In the genomic region with DNA sequence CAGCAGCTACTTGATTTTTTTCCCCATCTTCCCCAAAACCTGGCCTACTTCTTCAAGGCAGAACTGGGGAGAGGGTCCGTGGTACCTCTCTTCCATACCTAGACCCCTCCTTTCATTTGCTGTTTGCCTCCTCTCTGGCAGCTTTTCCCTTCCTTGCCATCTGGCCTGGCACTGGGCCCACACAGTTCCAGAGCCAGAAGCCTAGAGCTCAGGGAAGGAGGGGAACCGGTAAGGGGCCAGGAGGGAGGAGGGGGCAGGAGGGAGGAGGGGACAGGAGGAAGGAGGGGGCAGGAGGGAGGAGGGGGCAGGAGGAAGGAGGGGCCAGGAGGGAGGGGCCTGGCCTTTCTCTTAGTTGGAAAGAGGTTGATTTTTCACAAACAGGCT, we compare ENCODE assay signal across 8 mouse cellular contexts. TPM values are rescaled to one million over a fixed set of nuclear protein-coding genes. Genes with fewer than 3 reads are reported as not detected.
A peak's percentile ranks its signal among the peaks of the same experiment; 100 is the strongest.
DNase-seq lines count a peak whose midpoint lies in the region; ATAC-seq and TF ChIP-seq lines count a peak whose summit lies in the region.

No protein-coding gene starts in this region.

- H3K4me3 ChIP-seq in liver, postnatal 0 days (ENCODE audit: low read depth, low read length): peak overlapping the region; percentile 38; the same call in 1 of the 2 replicates

- peak; percentile 49 to 71 for DNase-seq in layer of hippocampus, adult 18-20 months (ENCODE audit: low spot score in 2 of 2)
- DNase-seq in layer of hippocampus, adult 9-11 months: no peak
- DNase-seq in NIH3T3 (ENCODE audit: low read depth): peak; percentile 64
- DNase-seq in cerebellum, postnatal 36 days: peak; percentile 90 to 92
- peak; percentile 52 for DNase-seq in induced T-regulatory cell, adult 2 months (ENCODE audit: low read depth)
- DNase-seq in liver, postnatal 0 days: peak; percentile 24
- peak; percentile 29 for DNase-seq in telencephalon, adult 2 months (ENCODE audit: low read depth, low spot score)
- no peak for DNase-seq in embryo, embryonic 10.5 days (ENCODE audit: low spot score)

- H3K9me3 ChIP-seq in liver, postnatal 0 days (ENCODE audit: low read length): no peaks in the 10 kb centered on the region

- H3K9ac ChIP-seq in liver, postnatal 0 days (replicated peaks): peak overlapping the region; percentile 30

- peaks cover 21% of the 10 kb centered on the region for H3K4me1 ChIP-seq in liver, postnatal 0 days (ENCODE audit: insufficient read depth)

- TF ChIP-seq CTCF in liver, postnatal 0 days (IDR thresholded peaks at IDR 0.05; ENCODE audit: low read depth): no peak

- no peak for TF ChIP-seq EP300 in liver, postnatal 0 days (IDR thresholded peaks at IDR 0.05; ENCODE audit: low read depth)

- H3K36me3 ChIP-seq in liver, postnatal 0 days (replicated peaks; ENCODE audit: insufficient read depth, low read length): no peaks in the 10 kb centered on the region

- ATAC-seq in liver, postnatal 0 days: peak; percentile 12; the same call in 1 of the 2 replicates

- 7% methylated on average over 2 of the region's 2 CpGs for WGBS in liver, postnatal 0 days (ENCODE audit: insufficient replicate concordance)

- no peaks in the 10 kb centered on the region; the same call in 1 of the 2 replicates for H3K27me3 ChIP-seq in liver, postnatal 0 days (ENCODE audit: insufficient read depth, low read length)

- peak overlapping the region; percentile 67 for H3K4me2 ChIP-seq in liver, postnatal 0 days (ENCODE audit: low read depth, low read length)

- H3K27ac ChIP-seq in liver, postnatal 0 days (ENCODE audit: low read depth): peak overlapping the region; percentile 65

RNA-seq across cellular contexts. Expression of a gene that starts 4.2 kb away (rescaled TPM):
- total RNA-seq in layer of hippocampus, adult 18-20 months (2021): under 1 TPM; 0.56 to 0.87 TPM
- 0.57 and 0.85 TPM in 2 replicates for polyA plus RNA-seq in liver, postnatal 0 days (2015; fragmentation: Nextera tagmentation; extraction: Ambion mirVana)

RNA-seq across cellular contexts. Expression of a gene that starts 22.4 kb away (rescaled TPM):
- 10 to 100 TPM; 15.7 to 17.7 TPM for total RNA-seq in layer of hippocampus, adult 18-20 months (2021)
- polyA plus RNA-seq in liver, postnatal 0 days (2015; fragmentation: Nextera tagmentation; extraction: Ambion mirVana): 1.3 and 2.0 TPM in 2 replicates

RNA-seq across cellular contexts. Expression of a gene that starts 23.9 kb away (rescaled TPM):
- 100 to 1,000 TPM; 153 to 176 TPM for total RNA-seq in layer of hippocampus, adult 18-20 months (2021)
- 20.0 and 24.5 TPM in 2 replicates for polyA plus RNA-seq in liver, postnatal 0 days (2015; fragmentation: Nextera tagmentation; extraction: Ambion mirVana)

RNA-seq across cellular contexts. Expression of a gene that starts 32.3 kb away (rescaled TPM):
- 10 to 100 TPM; 54.1 to 54.6 TPM for total RNA-seq in layer of hippocampus, adult 18-20 months (2021)
- 23.8 and 24.3 TPM in 2 replicates for polyA plus RNA-seq in liver, postnatal 0 days (2015; fragmentation: Nextera tagmentation; extraction: Ambion mirVana)

RNA-seq across cellular contexts. Expression of a gene that starts 59.8 kb away (rescaled TPM):
- 10 to 100 TPM; 31.3 to 32.4 TPM for total RNA-seq in layer of hippocampus, adult 18-20 months (2021)
- polyA plus RNA-seq in liver, postnatal 0 days (2015; fragmentation: Nextera tagmentation; extraction: Ambion mirVana): 23.2 and 24.8 TPM in 2 replicates

Comparison
In these comparisons a context has a peak if more than half of its experiments do, and no peak if none do; other contexts are left out.
1. DNase-seq: peak in layer of hippocampus, adult 18-20 months (2 of 2), NIH3T3 (single experiment), cerebellum, postnatal 36 days (2 of 2), induced T-regulatory cell, adult 2 months (single experiment), liver, postnatal 0 days (single experiment) and telencephalon, adult 2 months (single experiment); none in layer of hippocampus, adult 9-11 months (single experiment) and embryo, embryonic 10.5 days (single experiment).